Mouse (Mus musculus) fat pad, adult 2 months (tissue): ENCODE measurements around the gene Rassf5.

Experiments
- DNase-seq: peaks from one replicate; pipeline ENCODE4 v3.0.0-alpha.2; 2011; ENCODE audit warnings: low read depth, low spot score; ENCODE audit errors: extremely low read depth

Gene Rassf5

DNA sequence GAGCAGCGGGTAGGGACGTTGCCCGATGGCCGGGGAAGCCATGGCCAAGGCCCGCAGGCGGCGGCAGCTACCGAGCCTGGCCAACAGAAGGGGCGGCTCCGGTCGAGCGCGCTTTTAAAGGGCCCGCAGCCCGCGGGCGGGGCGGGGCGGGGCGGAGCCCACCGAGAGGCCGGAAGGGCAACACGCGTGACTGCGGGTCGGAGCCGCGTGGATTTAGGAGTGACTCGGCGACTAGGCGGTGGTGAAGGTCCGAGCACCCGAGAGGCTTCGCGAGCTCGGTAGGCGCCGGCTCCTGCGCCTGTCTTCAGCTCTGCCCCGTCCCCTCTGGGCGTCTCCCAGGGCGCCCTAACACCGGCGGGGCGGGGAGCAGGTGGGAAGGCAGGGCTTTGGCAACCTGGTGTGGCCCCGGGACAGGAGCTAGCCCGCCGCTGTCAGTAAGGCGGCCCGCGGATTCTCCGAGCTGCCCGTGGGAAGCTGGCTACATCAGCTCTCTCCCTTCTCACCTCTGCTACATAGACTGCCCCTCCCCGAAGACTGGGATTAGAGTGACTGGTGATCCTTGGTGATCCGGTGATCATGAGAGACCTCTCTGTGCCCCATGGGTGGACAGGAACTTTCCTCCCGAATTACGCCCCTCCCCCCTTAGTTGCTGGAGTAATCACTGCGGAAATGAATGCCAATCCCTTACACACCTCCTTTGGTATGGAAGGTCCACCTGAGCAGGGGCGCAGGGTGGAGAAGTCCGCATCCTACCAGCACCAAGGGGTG is at the start of gene Rassf5:
Gene Rassf5, minus strand, starts transcription at position 170 of the 768 bp plus-strand sequence.
- no peak for DNase-seq

DNA sequence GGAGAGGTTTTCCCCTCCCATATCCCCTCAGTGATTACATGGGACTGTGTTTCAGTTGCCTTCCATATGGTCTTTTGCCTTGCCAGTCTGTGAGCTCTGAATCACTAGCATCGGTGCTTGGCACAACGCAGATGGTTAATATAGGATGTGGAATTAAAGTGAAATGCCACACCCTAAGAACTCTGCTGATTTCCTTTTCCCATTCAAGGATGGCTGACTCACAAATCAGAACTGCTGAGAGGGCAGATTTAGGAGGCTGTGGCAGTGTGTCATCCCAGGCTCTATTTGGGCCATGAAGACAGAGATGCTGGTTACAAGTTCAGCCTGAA is 48.8 kb upstream of the Rassf5 start:
- no peak for DNase-seq

DNA sequence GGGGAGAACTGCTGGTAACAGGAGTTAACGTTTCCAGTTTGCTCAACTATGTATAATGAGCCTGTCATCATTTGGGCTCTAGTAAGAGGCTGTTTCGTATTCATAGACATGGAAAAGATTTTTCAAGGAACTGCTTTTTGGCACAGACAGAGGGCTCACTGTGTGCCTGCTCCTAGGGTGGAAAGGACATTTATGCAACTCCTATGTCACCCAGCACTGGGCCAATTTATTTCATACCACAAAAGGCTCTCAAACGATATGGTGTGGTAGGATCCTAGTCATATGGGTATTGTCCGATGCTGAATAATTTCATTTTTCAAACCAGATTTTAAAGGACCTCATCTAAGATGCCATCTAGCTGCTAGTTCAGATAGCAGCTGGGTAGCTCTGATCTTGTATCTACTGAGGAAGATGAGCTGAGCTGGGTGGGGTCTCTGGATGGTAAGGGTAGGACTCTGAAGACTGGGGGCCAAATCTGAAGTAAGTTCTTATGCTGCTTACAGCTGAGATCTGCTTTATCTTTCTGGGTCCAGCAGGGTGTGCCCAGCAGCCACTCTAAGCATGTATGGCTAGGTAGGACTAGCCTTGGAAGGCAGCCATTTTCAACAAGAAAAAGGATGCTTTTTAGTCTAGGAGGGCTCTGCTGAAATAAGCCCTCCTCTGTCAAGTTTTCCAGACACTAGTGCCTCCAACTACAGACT is 48.3 kb upstream of the Rassf5 start:
- DNase-seq, result no peak

DNA sequence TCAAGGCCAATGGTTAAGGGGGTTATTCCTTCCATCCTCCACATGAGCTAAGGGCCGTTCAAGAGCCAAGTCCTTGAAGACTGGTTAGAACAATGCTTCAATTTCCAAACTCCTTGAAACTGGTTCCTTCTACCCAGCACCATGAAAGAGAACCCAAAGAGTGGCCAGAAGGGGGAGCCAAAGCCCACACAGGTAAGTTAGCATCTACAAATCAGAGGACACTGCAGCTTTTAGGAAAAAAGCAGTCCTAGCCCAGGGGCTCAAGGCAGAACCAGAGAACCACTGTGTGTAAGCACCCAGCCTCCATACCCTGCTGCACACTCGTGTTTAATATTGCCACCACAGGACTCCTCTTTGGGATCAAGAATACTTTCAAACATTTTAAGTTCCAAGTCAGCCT is 45.6 kb upstream of the Rassf5 start:
- no peak for DNase-seq

DNA sequence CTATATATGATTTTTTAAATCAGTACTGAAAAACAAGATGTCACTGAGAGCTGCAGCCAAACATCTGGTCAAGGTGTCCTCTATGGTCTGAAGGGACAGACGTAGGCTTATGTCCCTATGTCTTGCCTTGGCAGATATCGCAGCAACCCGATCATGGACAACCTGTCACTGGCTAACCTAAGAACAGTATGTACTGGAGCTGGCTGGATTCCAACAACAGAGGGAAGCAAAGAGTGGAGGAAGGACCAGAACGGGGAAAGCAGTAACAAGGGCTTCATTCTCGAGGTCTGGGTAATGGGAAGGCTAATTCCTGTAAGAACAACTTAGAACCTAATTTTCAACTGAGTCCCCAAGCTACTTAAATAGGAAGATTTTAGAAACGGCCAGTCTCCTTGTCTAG is 43.9 kb upstream of the Rassf5 start:
- DNase-seq, result no peak

DNA sequence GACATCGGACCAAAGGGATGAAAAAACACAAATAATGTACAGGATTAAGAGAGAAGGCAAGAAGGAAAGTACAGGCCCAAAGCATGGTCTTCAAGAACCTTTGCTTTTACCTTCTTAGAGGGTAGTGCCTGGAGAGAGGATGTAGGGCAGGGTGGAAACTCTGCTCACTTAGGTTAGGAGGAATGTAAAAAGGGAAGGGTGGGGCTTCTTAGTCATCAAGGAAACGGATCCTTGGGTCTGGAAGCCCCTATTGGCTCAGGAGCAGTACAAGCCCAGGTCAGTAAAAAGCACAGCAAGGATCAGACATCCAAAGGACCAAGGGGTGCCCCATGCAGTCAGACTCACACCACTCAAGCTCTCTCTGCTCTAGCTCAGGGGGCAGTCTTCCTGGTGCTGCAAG is 42.2 kb upstream of the Rassf5 start:
- DNase-seq, result no peak

DNA sequence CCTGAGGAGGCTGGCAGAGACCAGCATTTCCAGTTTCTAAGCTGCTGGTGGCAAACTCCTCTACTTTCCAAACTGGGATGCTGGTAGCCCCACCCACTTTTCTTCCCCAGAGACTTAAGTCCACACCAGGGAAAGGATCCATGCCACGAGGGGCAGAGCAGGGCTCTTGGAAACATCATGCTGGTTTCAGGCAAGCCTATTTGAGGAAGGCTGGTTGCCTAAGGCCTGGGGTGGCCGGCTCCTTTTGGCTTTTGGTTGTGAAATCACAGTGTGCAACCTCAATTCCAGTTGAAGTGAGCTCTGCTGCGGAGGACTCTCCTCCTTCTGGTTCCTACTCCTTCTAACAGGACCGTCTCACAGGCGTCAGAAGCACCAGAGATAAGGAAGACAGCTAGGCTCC is 41.7 kb upstream of the Rassf5 start:
- no peak for DNase-seq

DNA sequence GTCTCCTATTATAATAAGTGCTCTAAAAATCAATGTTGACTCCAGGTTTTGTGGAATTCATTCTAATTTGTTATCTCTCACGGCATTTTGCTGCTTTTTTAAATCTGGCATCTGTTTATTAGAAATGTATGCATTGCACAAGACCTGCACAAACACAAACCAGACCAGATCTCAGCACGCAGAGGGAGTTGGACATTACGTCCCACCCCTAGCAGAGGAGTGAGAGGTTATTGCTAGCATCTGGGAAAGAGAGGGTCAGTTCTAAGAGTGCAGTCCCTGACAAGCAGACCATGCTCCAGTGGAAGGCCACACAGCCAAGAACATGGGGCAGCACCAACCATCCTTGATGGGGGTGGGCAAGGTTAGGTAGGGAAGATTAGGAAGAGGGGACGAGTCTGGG is 39.6 kb upstream of the Rassf5 start:
- no peak for DNase-seq

DNA sequence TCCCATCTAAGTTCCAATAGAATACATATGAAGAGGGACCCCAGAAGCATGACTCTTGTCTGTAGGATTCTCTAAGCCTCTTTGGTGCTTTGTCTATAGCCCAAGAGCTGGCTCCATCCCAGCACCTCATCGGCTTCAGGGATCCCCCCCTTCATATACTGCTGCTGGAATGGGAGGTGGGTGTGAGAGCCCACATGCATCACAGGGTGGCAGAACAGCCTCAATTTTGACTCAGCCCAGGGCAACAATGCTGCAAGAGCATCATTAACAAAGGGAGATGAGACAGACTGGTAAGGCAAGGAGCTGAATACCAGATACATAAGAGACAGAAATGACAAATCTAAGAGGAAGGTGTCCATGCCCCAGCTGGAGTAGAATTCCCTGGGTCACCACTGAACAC is 39.1 kb upstream of the Rassf5 start:
- DNase-seq, result no peak

DNA sequence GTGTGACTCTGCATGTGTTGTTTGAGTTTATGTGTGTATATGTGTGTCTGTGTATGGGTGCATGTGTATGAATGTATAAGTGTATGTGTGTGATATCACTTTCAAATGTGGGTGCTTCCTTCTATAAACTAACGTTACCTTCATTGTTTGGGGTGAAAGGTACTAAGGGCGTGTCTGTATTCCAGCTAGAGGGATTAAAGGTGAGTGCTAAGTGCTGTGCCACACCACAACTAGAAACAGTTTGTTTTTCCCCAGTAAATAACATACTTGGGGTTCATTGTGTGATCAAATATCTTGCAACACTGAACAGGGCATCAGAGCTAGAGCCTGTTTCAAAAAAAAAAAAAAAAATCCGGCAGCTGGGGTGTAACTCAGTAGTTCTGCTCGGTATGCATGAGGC is 36.7 kb upstream of the Rassf5 start:
- DNase-seq, result no peak

DNA sequence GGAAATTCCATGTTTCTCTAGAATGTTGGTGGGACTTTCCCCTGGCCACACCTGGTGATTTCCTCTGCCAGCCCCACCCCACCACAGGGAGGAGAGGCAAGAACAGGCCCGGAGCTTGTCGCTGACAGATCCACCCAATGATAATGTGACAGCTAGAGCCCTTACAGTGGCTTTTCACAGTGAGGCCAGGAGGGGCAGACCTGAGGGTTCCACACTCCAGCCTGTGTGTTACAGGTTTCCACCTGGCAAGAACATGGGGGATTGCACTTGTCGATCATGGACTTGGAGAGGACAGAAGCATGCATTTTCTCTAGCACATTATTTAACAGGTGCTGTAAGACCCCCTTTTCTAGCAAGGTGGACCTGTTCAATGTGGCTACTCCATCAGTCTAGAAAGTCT is 35.2 kb upstream of the Rassf5 start:
- DNase-seq, result no peak

DNA sequence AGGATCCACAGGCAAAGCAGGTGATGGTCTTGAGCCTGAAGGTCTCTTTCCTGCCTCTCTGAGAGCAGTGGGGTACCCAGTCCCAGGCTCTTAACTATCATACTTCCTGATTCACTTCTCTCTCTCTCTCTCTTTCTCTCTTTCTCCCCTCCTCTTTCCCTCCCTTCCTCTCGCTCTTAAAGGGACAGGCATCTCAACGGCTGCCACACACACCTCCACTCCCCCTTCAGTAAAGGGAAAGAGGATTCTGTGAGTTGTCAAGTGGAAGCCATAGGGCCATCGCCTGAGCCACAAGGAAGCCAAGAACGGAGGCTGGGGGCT is 34.4 kb upstream of the Rassf5 start, which contains the start of gene Ikbke:
Gene Ikbke, minus strand, starts transcription at position 151 of the 321 bp plus-strand sequence.
- no peak for DNase-seq

DNA sequence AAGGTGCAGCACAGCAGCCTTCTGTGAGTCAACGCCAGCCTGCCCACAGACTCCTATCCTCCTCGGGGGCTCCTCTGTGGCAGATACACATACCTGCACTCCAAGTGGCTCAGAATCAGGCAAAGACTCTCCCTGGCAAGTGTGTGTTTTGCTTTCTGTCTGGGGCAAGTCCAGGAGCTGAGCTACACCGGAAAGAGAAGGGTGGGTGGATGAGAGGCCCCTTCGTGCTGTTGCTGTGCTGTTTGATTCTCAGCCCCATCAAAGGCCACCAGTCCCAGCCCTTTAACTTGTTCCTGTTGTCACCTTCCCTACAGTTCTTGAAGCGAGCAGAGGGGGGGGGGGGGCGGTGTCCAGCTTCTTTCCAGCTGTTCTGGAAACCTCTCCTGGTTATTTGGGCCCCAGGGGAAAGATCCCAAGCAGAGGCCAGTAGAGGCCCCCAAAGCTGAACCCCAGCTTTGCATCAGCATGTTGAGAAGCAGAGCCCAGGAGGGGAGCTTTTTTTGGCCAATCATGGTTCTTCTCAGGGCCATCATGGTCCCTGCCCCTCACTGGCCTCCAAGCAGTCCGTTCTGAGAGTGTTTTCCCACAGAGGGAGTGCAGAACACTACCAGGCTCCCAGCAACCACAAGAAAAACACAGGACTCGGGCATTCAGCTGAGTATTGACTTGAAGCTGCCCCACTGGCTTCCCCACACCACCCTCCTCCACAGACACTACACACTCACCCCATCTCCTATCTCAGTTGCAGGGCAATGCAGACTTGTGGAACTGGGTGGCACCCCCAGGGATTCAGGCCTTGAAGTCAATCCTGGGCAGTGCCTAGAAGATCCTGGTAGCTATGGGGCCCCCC is 33.8 kb upstream of the Rassf5 start:
- DNase-seq, result no peak

DNA sequence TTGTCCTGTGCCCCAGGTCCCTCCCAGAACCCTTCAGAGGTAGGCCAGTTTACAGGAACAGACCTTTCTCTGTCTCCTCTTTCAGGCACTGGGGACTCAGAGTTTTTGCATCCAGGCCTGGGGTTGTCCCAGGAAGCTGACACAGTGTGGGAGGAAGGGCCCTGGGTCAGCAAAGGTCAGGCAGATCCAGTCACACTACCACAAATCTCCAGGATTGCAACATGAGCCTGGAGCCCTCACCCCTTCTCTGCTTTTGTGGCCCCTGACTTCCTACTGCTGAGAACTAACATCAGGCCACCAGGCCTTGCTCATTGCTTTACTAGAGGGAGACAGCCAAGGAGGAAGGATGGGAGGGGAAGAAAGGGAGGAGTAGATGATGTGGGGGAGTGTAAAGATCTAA is 31.8 kb upstream of the Rassf5 start:
- DNase-seq, result no peak

DNA sequence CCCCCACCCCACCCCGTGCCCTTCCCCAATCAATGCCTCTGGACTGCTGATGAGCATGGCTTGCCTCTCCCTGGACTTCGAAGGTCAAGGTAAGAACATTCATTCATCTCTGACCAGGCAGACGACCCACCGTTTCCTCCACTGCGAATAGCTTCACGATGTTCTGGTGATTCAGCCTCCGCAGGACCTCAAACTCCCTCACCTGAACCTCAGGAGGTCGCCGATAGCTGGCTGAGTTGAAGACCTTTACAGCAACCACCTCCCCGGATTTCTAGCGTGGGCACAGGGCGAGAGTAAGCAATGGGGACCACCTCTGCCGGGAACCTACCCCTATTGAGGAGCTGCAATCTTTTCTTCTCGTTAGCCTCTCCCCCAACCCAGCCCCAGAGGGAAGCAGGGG is 30.5 kb upstream of the Rassf5 start:
- no peak for DNase-seq

DNA sequence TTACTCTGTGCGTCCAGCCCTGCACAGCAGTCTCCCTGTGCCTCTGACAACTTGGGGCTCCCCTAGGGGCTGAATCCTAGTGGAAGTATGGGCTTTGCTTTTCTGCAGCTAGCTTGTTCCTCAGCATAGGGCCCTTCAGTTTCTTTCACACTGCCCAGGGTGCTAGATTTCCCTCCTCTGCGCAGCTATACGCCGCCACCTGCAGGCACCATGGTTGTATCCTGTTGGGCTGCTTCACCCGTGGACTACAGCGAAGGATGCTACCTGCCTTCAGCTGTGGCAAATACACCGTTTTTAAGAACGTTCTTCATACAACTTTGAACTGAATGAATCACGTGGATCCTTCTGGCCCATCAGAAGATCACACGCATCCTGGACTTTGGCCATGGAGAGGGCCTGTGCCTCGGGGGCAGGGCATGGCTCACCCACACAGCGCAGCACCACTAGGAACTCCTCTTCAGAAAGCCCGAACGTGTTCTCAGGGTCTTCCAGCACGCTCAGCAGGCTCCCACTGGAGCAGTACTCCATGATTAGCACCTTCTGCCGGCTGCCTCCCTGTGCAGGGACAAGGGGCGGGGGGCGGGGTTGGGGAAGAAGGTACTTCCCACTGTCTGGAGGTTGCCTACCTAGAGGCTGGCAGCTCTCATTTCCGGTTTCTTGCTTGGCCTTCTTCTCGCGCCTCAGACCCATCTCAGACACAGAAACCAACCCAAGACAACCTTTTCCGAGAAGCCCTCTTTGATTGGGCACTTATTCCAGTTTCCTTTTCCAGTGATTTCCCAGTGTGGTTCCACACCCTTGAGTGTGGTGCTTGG is 29.9 kb upstream of the Rassf5 start:
- no peak for DNase-seq

DNA sequence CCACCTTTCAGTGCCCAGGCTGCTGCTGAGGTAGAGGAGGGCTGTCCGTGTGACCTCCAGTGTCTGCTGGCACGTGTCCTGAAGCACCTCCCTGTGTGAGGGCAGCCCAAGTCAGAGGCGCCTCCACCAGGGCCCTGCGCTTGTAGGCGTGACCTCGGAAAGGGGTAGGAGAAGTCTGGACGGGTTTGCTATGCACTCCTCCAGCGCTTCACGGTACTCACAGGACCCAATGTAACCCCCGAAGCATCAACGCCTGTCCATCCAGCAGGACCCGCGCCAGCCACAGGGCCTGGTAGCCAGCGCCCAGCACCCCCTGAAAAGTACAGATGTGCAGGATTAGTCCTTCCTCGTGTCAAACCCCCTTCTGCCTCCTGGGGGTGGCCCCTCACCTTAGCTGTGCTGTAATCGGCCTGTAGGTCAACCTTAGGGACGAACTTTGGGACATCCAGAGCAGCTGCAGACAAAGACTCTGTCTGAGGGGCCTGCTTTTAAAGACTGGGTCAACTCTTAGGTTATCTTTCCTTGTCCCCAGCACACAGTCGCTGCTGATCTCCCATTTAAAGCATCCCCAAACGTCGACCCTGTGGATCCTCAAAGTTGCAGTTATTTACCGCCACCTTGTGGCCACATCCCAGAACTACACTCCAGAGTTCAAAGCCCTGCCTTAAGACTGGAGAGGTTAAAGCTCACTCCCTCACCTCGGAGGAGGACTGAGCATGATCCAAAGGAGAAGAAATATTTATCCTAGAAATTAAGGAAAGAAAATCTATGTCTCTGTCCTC is 24.9 kb upstream of the Rassf5 start:
- no peak for DNase-seq

DNA sequence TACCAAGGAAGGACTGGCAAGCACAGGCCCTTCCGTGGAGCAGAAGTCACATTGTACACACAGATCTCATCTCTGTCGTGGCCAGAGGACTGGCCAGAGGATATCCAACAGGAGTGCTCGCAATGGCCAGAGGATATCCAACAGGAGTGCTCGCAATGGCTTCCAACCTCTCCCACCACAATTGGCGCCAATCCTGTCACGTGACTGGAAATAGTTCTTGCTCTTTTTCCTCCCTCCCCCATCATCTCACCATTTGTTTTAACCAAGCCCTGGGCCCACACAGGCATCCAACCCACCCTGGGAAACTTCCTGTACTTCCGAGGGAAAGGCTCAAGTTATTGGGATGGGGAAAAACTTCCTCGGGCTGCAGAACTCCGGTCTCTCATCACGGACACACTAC is 23.7 kb upstream of the Rassf5 start:
- no peak for DNase-seq

DNA sequence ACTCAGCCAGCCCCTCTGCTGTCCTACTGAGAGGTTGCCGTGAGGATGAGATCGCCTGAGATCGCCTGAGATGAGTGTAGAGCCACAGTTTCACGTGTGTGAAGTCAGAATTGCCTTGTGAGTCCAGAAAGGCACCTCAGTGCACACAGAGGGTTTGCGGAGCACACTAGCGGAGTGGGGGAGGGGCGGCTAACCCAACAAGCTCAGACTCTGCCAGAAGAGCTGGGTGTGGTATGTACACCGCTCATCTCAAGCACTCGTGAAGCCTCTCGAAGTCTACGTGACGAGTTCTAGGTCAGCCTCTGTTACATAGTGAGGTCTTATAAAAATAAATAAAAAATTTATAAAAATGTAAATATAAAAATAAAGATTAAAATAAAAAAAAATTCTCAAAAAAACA is 18.8 kb upstream of the Rassf5 start:
- no peak for DNase-seq

DNA sequence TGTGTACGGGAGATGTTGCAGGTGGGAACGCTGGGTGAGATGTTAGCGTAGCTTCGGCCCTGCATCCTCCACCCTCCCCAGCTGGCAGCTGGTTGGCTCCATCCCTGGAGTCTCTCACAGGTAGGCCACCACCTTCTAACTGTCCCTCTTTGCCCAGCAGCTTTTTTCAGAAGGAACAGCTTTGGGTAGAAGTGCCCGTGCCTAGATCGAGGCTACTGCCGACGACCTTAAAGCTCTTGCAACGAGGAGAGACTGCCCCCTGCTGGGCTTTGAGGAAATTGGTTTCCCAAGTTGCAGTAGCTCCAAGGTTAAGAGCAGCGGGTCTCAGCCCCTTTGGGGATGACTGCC is 15.2 kb upstream of the Rassf5 start:
- DNase-seq, result no peak
